Mouse (Mus musculus) liver, embryonic 13.5 days (tissue): ENCODE results near the gene Fam234a. TPM values are rescaled to one million over a fixed set of nuclear protein-coding genes. Genes with fewer than 3 reads are reported as not detected.

Experiments used
- ATAC-seq: fragments of 200-750 bp; cut with Nextera tagmentation; 2 replicates; pipeline ENCODE4 v1.8.0; 2017; ENCODE audit warnings: low read depth, mild to moderate bottlenecking, moderate number of reproducible peaks, moderate library complexity
- DNase-seq: peaks from one replicate; pipeline ENCODE4 v3.0.0; 2022
- H3K27ac ChIP-seq: fragments of 300-500 bp; sonication (generic); 2 replicates; pipeline ENCODE4 v1.5.1; 2015; ENCODE audit warnings: moderate library complexity, mild to moderate bottlenecking, inconsistent platforms
- H3K27me3 ChIP-seq: fragments of 300-500 bp; sonication (generic); 2 replicates; pipeline ENCODE4 v1.6.1; 2015; ENCODE audit warnings: mild to moderate bottlenecking, inconsistent platforms
- H3K36me3 ChIP-seq: fragments of 300-500 bp; sonication (generic); 2 replicates; pipeline ENCODE4 v1.6.1; 2015; ENCODE audit warnings: mild to moderate bottlenecking, inconsistent platforms
- H3K4me1 ChIP-seq: fragments of 300-500 bp; sonication (generic); replicated peaks from 2 replicates; pipeline ENCODE4 v1.6.1; 2015; ENCODE audit warnings: inconsistent platforms
- H3K4me2 ChIP-seq: fragments of 300-500 bp; sonication (generic); 2 replicates; pipeline ENCODE4 v1.6.1; 2015; ENCODE audit warnings: inconsistent platforms, mild to moderate bottlenecking, moderate library complexity
- H3K4me3 ChIP-seq: fragments of 300-500 bp; sonication (generic); replicated peaks from 2 replicates; pipeline ENCODE4 v1.5.1; 2015; ENCODE audit warnings: mild to moderate bottlenecking, inconsistent platforms
- H3K9ac ChIP-seq: fragments of 300-500 bp; sonication (generic); 2 replicates; pipeline ENCODE4 v1.6.1; 2015; ENCODE audit warnings: mild to moderate bottlenecking, inconsistent platforms
- H3K9me3 ChIP-seq: fragments of 300-500 bp; sonication (generic); replicated peaks from 2 replicates; pipeline ENCODE4 v1.6.1; 2016; ENCODE audit warnings: inconsistent platforms
- WGBS: fragments of 180-500 bp; shearing (Covaris S2); methylation state at CpG from one replicate; pipeline ENCODE4 v1.1.7; 2015; ENCODE audit not compliant: insufficient replicate concordance; 5-methylcytosine and 5-hydroxymethylcytosine counted together
- polyA plus RNA-seq: library from polyadenylated mRNA; unstranded; fragments of >200 nt; fragmentation: Nextera tagmentation; extraction: Ambion mirVana; gene quantifications from 2 replicates; pipeline ENCODE4 v1.2.1, GENCODE M21; 2015

Fam234a gene
- polyA plus RNA-seq, 1 experiment from 2014 or later: 12.0 TPM

DNA sequence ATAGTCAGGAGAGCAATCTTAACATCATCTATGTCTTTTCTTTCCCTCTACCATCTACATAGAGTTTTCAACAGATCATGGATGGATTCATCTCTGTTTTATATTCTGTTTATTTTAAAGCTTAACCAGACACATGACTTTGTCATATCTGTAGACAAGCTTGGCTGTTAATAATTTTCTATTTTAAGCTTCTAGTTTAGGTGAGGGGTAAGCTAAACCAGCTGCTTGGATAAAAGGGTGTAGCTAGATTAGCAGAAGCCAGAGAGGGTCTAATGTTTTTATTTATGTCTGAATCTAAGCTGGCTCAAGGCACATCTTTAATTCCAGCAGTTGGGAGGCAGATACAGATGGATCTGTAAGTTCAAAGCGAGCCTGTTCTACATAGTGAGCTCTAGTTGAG lies 81.3 kb downstream of the Fam234a start:
- peaks cover 11% of the 10 kb centered on the region for H3K36me3 ChIP-seq
- H3K27ac ChIP-seq: no peak overlapping the region
- H3K4me1 ChIP-seq: no peaks in the 10 kb centered on the region
- 73% methylated on average over 1 of the region's 1 CpGs for WGBS
- ATAC-seq (no peak), DNase-seq (no peak)
- no peak overlapping the region for H3K9ac ChIP-seq
- H3K4me2 ChIP-seq: no peak overlapping the region
- no peaks in the 10 kb centered on the region for H3K9me3 ChIP-seq
- no peak overlapping the region for H3K4me3 ChIP-seq
- H3K27me3 ChIP-seq: no peaks in the 10 kb centered on the region

Other genes with a start within 250 kb of the Fam234a start
- 1.8 and 1.9 TPM in 2 replicates for gene Rab11fip3, start 174.7 kb downstream of the Fam234a start, polyA plus RNA-seq
- 11.1 and 13.8 TPM in 2 replicates for gene Decr2, start 153.9 kb downstream of the Fam234a start, polyA plus RNA-seq
- gene Nme4, start 148.6 kb downstream of the Fam234a start, polyA plus RNA-seq: 56.2 and 58.8 TPM in 2 replicates
- 1.3 and 1.7 TPM in 2 replicates for gene Tmem8, start 130.9 kb downstream of the Fam234a start, polyA plus RNA-seq
- 148 and 156 TPM in 2 replicates for gene Mrpl28, start 120.7 kb downstream of the Fam234a start, polyA plus RNA-seq
- gene Axin1, start 105.6 kb downstream of the Fam234a start, polyA plus RNA-seq: 2.9 and 3.7 TPM in 2 replicates
- gene Pdia2, start 45.2 kb downstream of the Fam234a start, polyA plus RNA-seq: 72.7 and 75.6 TPM in 2 replicates
- gene Rgs11, start 41.3 kb downstream of the Fam234a start, polyA plus RNA-seq: 0.30 and 0.48 TPM in 2 replicates
- gene Arhgdig, start 36.5 kb downstream of the Fam234a start, polyA plus RNA-seq: 15.9 and 21.7 TPM in 2 replicates
- 40.8 and 50.9 TPM in 2 replicates for gene Luc7l, start 8.7 kb upstream of the Fam234a start, polyA plus RNA-seq
- gene Neurl1b, start 170.6 kb upstream of the Fam234a start, polyA plus RNA-seq: 0.03 and 0.06 TPM in 2 replicates